Mouse (Mus musculus) cerebellum, adult (tissue): ENCODE measurements at regions not wholly inside any gene's neighbourhood (a gene's known extent, or its start where the extent isn't known, plus 50 kb on each side); places are given as distances from the start of the nearest gene placed in this dataset.

Experiments used
- ATAC-seq: cut with Nextera tagmentation; 2 replicates; pipeline ENCODE4 v1.9.2; 2017; ENCODE audit warnings: mild to moderate bottlenecking, moderate library complexity, mixed read lengths; ENCODE audit not compliant: insufficient number of reproducible peaks, low FRiP score, low TSS enrichment

DNA sequence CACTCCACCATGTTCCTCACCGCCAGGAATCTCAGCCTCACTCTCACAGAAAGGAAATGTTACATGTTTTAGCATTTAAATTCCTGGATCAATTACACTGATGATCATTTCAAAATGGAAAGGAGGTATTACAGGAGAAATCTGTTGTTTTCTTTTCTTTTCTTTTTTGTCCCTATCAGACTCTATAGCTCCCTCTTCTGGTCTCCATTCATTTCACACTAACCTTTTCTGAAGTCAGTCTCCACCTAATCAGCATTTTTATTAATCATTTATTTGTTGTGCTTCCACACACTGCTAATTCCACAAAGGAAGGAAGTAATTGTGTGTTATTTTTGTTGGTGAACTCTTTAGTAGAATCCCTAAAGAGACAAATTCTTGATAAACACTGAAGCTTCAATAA is 130.5 kb upstream of the Car10 start:
- no peak for ATAC-seq

DNA sequence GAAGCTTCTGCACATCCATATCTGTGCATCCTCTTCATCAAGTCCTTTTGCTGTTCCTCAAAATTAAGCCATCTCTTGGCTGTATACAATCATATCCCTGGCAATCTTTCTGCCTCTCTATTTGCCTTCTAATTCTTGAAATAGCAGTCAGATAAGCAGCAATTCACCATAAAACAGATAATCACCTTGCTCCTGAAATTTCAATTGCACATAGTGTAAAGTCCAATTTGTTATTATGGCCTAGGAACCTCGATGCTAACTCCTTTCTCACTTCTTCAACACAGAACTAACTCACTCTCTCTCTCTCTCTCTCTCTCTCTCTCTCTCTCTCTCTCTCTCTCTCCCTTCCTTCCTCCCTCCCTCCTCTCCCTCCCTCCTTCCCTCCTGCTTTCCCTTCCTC is 98.2 kb upstream of the Car10 start:
- ATAC-seq, result no peak

DNA sequence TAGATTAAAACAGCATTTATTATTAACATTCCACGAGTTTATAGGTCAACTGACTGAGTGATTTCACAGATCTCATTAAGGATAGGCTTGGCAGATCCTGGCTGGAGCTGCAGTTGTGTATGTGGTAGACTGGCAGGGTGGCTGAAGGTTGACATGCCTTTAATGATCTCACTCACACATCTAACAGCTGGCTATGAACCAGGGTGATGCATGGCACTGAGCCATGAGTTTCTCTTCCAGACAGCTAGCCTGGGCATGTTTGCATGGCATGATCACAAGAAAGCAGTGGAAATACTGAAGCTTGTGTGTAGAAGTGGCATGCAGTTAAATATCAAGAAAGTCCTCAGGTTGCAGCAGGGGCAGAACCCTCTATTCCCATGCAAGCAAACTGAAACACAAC is 91.8 kb upstream of the Car10 start:
- no peak for ATAC-seq

- no peak for ATAC-seq
Measured at GRCm38 (mm10) chr11:93025981-93026380, 71.8 kb upstream of the Car10 start.

- no peak for ATAC-seq
Measured at GRCm38 (mm10) chr11:93035509-93035908, 62.3 kb upstream of the Car10 start.

DNA sequence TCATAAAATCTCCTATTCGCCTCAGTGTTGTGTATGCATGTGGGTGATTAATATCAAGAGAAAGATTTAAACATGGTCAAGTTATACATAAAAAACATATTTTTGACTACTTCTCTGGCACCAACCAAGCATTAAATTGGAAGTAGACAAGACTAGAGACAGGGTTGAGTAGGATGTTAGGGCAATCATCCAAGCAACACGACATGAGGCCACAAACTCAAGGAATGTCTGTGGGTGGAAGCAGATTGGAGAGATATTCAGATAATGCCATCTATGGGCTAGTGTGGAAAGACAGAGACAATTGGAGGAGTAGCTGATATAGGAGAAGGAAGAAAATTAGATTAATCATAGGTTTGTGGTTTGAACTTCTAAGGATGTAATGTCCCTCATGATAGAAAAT is 60.0 kb upstream of the Car10 start:
- ATAC-seq, result no peak

- ATAC-seq, result no peak
Measured at GRCm38 (mm10) chr11:93039325-93039724, 58.5 kb upstream of the Car10 start.

DNA sequence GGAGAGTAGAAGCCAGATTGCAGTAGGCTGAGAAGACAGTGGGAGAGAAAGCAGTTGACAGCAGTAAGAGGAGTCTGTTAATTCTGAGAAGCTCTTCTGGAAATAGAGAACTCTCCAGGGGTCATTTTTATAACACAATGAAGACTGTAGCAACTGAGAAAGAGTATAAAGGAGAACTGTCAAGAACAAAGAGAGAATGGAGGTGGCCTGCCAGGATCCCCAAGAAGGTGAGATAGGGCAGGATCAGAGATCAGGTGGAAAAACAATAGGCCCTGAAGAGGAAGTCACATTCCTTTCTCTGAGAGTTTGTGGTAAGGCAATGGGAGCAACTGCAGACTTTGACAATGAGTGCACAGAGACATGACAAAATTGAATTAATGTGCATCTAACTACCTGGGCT is 57.0 kb upstream of the Car10 start:
- ATAC-seq, result no peak

DNA sequence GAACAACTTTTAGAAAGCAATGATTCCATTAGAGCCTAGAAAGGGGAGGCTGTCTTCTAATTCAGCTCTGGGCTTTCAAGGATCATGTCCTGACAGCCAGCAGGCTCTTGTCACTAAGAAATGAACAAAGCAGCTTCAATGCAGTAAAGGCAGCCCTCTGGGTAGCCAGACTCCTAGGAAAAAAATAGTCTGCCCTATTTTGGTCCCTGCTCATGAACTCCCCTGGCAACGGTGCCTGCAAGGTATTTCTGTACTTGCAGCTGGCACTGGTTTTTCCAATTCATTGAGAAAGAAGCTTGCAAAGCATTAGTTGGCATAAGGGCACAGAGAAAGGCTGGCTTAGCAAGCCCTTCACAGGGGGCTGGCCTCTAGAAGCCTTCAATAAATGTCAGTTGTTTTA is 52.8 kb upstream of the Car10 start:
- peak; percentile 26; the same call in 1 of the 2 replicates for ATAC-seq
